Mouse (Mus musculus) hindbrain, postnatal 0 days (tissue): Measurements from ENCODE around the gene Atp6v0d1. TPM values are rescaled to one million over a fixed set of nuclear protein-coding genes. Genes with fewer than 3 reads are reported as not detected.
A peak's percentile ranks its signal among the peaks of the same experiment; 100 is the strongest.

ENCODE experiments used
- ATAC-seq: fragments of 200-750 bp; cut with Nextera tagmentation; 2 replicates; pipeline ENCODE4 v1.8.0; 2017; ENCODE audit warnings: mild to moderate bottlenecking, moderate TSS enrichment, moderate library complexity
- DNase-seq: peaks from one replicate; pipeline ENCODE4 v3.0.0-alpha.2; 2015; ENCODE audit warnings: low spot score
- H3K27ac ChIP-seq: fragments of 300-500 bp; sonication (generic); 2 replicates; pipeline ENCODE4 v1.5.1; 2014; ENCODE audit warnings: mild to moderate bottlenecking
- H3K27me3 ChIP-seq: fragments of 300-500 bp; sonication (generic); 2 replicates; pipeline ENCODE4 v1.6.1; 2014; ENCODE audit warnings: low read length, mixed read lengths; ENCODE audit not compliant: insufficient read depth
- H3K36me3 ChIP-seq: fragments of 300-500 bp; sonication (generic); 2 replicates; pipeline ENCODE4 v1.6.1; 2014; ENCODE audit warnings: low read length, mixed read lengths; ENCODE audit not compliant: insufficient read depth
- H3K4me1 ChIP-seq: fragments of 300-500 bp; sonication (generic); 2 replicates; pipeline ENCODE4 v1.6.1; 2014; ENCODE audit warnings: antibody characterized with exemption, low read length, mixed read lengths; ENCODE audit not compliant: insufficient read depth
- H3K4me2 ChIP-seq: fragments of 300-500 bp; sonication (generic); 2 replicates; pipeline ENCODE4 v1.6.1; 2014; ENCODE audit warnings: low read depth, mild to moderate bottlenecking, low read length, moderate library complexity, mixed read lengths
- H3K4me3 ChIP-seq: fragments of 300-500 bp; sonication (generic); 2 replicates; pipeline ENCODE4 v1.5.1; 2014; ENCODE audit warnings: low read length
- H3K9ac ChIP-seq: fragments of 300-500 bp; sonication (generic); replicated peaks from 2 replicates; pipeline ENCODE4 v1.6.1; 2014; ENCODE audit warnings: mild to moderate bottlenecking, low read length, moderate library complexity, mixed read lengths
- H3K9me3 ChIP-seq: fragments of 300-500 bp; sonication (generic); 2 replicates; pipeline ENCODE4 v1.6.1; 2016; ENCODE audit warnings: low read length, mixed read lengths
- CTCF ChIP-seq: IDR thresholded peaks from 2 replicates; pipeline ENCODE4 v1.5.1; 2016; ENCODE audit warnings: antibody characterized with exemption, control low read depth, low read depth
- WGBS: fragments of 180-500 bp; shearing (Covaris S2); extraction: QIAGEN DNeasy Blood & Tissue Kit; methylation state at CpG from one replicate; pipeline ENCODE4 v1.1.7; 2014; 5-methylcytosine and 5-hydroxymethylcytosine counted together
- polyA plus RNA-seq: library from polyadenylated mRNA; unstranded; fragments of >200 nt; fragmentation: Nextera tagmentation; extraction: Ambion mirVana; gene quantifications from 2 replicates; pipeline ENCODE4 v1.2.1, GENCODE M21; 2015
- total RNA-seq: library from RNA; depleted of rRNA; stranded (reverse); fragments of >200 nt; gene quantifications from 2 replicates; pipeline ENCODE4 v1.2.3, GENCODE M21; 2014

Gene Atp6v0d1
- total and polyA plus RNA-seq, 2 experiments from 2014 or later = 249 to 289 TPM

GRCm38 (mm10) chr8:105484030-105484368, 81.8 kb downstream of the Atp6v0d1 start:
- no peak overlapping the region for H3K4me3 ChIP-seq
- no peak overlapping the region for H3K9ac ChIP-seq
- no peak for DNase-seq
- H3K9me3 ChIP-seq = no peaks in the 10 kb centered on the region
- H3K36me3 ChIP-seq = 0 out of 2 replicates have a peak, but pooled peaks cover 3% of the 10 kb centered on the region
- no peak; the same call in 1 of the 2 replicates for ATAC-seq
- 47% methylated on average over 3 of the region's 3 CpGs for WGBS
- no peak overlapping the region for H3K4me2 ChIP-seq
- no peak for TF ChIP-seq CTCF
- H3K4me1 ChIP-seq = no peaks in the 10 kb centered on the region
- H3K27ac ChIP-seq = no peak overlapping the region
- no peaks in the 10 kb centered on the region for H3K27me3 ChIP-seq

GRCm38 (mm10) chr8:105483212-105484029, 82.4 kb downstream of the Atp6v0d1 start:
- no peak overlapping the region for H3K27ac ChIP-seq
- H3K36me3 ChIP-seq = 0 out of 2 replicates have a peak, but pooled peaks cover 3% of the 10 kb centered on the region
- no peaks in the 10 kb centered on the region for H3K4me1 ChIP-seq
- no peak overlapping the region for H3K9ac ChIP-seq
- no peak overlapping the region for H3K4me3 ChIP-seq
- no peaks in the 10 kb centered on the region for H3K9me3 ChIP-seq
- ATAC-seq (peak; percentile 74), DNase-seq (peak; percentile 62)
- WGBS = 40% methylated on average over 14 of the region's 14 CpGs
- no peaks in the 10 kb centered on the region for H3K27me3 ChIP-seq
- TF ChIP-seq CTCF = peak; percentile 83
- no peak overlapping the region for H3K4me2 ChIP-seq

- no peak overlapping the region for H3K9ac ChIP-seq
- H3K9me3 ChIP-seq = no peaks in the 10 kb centered on the region
- no peak for TF ChIP-seq CTCF
- 0 out of 2 replicates have a peak, but pooled peaks cover 3% of the 10 kb centered on the region for H3K36me3 ChIP-seq
- ATAC-seq (no peak), DNase-seq (no peak)
- no peaks in the 10 kb centered on the region for H3K4me1 ChIP-seq
- no peak overlapping the region for H3K4me2 ChIP-seq
- no peak overlapping the region for H3K4me3 ChIP-seq
- 85% methylated on average over 8 of the region's 8 CpGs for WGBS
- no peaks in the 10 kb centered on the region for H3K27me3 ChIP-seq
- H3K27ac ChIP-seq = no peak overlapping the region
Measured at GRCm38 (mm10) chr8:105482123-105482522, 83.7 kb downstream of the Atp6v0d1 start.

- peak; percentile 76 for TF ChIP-seq CTCF
- DNase-seq = peak; percentile 70
- Histone ChIP-seq H3K4me1 (no peaks in the 10 kb centered on the region), H3K4me2 (no peak overlapping the region), H3K4me3 (no peak overlapping the region), H3K27ac (no peak overlapping the region), H3K9me3 (no peaks in the 10 kb centered on the region), H3K36me3 (0 out of 2 replicates have a peak, but pooled peaks cover 3% of the 10 kb centered on the region), H3K27me3 (no peaks in the 10 kb centered on the region), H3K9ac (no peak overlapping the region)
- ATAC-seq = no peak
- 77% methylated on average over 6 of the region's 6 CpGs for WGBS
Measured at GRCm38 (mm10) chr8:105481453-105481852, 84.4 kb downstream of the Atp6v0d1 start.

GRCm38 (mm10) chr8:105481013-105481412, 84.8 kb downstream of the Atp6v0d1 start:
- no peaks in the 10 kb centered on the region for H3K4me1 ChIP-seq
- 35% methylated on average over 2 of the region's 2 CpGs for WGBS
- no peak for DNase-seq
- H3K9me3 ChIP-seq = no peaks in the 10 kb centered on the region
- no peak for TF ChIP-seq CTCF
- no peak for ATAC-seq
- H3K9ac ChIP-seq = no peak overlapping the region
- no peak overlapping the region for H3K27ac ChIP-seq
- H3K27me3 ChIP-seq = no peaks in the 10 kb centered on the region
- H3K4me3 ChIP-seq = no peak overlapping the region
- H3K36me3 ChIP-seq = peaks cover 6% of the 10 kb centered on the region; the same call in 1 of the 2 replicates
- no peak overlapping the region for H3K4me2 ChIP-seq

GRCm38 (mm10) chr8:105477792-105478191, 88.1 kb downstream of the Atp6v0d1 start:
- Histone ChIP-seq H3K27ac (no peak overlapping the region), H3K9me3 (no peaks in the 10 kb centered on the region), H3K27me3 (no peaks in the 10 kb centered on the region), H3K36me3 (peaks cover 10% of the 10 kb centered on the region; the same call in 1 of the 2 replicates), H3K4me1 (peaks cover 23% of the 10 kb centered on the region), H3K4me3 (no peak overlapping the region), H3K9ac (no peak overlapping the region), H3K4me2 (no peak overlapping the region)
- DNase-seq (no peak), ATAC-seq (no peak)
- WGBS = 75% methylated on average over 3 of the region's 3 CpGs
- no peak for TF ChIP-seq CTCF
